Mouse (Mus musculus): ENCODE results near the gene Mrpl16.
A peak's percentile ranks its signal among the peaks of the same experiment; 100 is the strongest.

The Mrpl16 gene

DNA sequence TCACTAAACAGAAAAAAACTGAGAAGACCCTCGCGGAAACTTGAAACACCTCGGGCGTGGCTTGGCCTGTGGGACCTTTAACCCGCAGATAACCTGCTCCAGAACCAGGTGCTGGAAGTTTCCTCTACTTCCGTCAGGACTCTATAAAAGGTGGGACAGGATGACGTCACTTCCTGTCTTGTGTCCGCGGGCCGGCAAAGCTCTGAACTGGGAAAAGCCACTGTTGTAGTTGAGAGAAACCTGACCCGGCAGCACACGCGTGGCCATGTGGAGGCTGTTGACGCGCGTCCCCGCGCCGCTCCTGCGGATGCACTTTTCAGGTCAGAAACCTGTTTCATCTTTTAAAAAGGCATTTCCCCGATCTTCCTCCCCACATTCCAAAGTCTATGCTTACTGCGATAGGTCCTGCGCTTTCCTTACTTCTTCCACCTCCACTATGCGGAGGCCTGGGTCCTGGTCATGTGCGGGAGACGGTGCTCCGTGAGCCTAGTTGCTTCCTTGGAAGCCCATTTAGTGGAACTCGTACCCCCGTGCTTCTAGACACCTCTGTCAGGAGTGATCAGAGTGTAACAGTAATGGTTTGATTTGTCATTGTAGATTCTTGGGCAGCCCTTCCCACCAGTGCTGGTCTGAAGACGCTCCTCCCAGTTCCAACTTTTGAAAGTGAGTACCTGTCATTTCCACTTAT is at the start of gene Mrpl16:
TSS of gene Mrpl16 (plus strand) at position 187 of the 688 bp plus-strand sequence.
- peak; percentile 96 for DNase-seq (ENCODE audit: low spot score)

DNA sequence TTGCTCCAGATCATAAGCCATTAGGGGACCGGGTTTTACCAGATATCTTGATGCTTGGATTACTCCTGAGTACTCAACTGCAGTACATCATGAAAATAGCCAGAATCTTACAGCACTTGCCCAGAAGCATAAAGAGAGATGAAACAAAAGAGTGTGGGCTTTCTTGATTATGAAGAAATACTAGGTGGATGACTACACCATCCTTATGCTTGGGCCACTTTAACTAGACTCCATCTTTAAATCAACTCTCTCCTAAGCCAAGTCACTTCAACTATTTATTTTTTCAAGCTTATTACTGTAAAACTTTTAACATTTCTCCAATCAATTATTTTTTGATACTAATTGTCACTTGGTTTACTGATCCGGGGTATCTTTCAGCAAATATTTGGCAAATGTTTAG is 46.3 kb upstream of the Mrpl16 start:
- no peak for DNase-seq (ENCODE audit: low spot score)

GRCm38 (mm10) chr19:11724275-11724674 is 45.9 kb upstream of the Mrpl16 start:
- no peak for DNase-seq (ENCODE audit: low spot score)

DNA sequence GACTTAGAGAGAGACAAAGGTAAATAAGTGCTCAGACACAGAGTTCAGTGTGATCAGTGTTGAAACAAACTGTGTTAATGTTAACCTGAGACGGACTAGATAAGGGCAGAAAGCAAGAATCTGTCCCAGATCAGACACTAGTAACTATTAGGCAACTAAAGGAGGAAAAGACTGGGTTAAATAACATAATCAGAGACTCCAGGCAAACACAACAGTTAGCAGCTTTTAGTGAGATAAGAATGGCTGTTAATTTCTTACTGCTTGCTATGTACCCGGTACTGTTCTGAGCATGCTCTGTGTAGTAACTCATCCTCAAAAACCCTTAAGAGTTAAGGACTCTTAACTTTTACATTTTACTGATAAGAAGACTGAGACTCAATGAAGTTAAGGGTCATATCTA is 44.3 kb upstream of the Mrpl16 start:
- DNase-seq (ENCODE audit: low spot score) = no peak

GRCm38 (mm10) chr19:11727304-11727703 is 42.9 kb upstream of the Mrpl16 start:
- DNase-seq (ENCODE audit: low spot score) = no peak

DNA sequence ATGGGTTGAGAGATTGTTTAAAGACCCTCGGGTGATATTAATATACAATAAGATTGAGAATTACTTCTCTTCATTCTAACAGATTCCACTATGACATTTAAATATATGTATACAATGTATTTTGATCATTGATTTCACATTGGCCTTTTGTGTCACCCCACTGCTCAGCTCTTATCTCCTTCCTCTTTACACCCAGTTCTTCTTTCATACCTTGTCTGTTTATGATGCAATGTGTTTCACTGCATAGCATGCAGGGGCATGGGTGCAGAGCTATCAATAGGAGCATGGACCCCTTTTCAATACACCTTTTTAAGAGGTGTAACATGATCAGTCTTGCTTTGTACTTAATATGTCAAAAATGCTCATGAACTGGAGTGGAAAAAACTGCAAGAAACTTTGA is 39.9 kb upstream of the Mrpl16 start:
- DNase-seq (ENCODE audit: low spot score) = no peak

DNA sequence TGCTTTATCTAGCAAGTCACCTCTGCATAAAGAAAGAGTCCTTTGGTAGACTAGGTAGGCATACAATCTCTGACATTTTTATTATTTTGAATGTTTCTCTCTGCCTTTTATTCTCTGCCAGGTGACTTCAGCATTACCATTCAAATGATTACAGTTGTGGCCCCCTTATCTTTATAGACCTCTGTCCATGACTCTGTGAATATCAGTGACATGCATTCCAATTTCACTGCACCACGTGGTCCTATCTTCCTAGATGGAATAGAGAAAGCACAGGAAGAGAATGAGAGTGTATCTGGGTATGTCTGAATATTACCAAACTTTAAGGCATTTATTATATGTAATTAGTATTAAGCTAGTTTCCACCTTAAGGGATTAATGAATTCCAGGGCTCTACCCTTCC is 33.7 kb upstream of the Mrpl16 start:
- DNase-seq (ENCODE audit: low spot score) = no peak

DNA sequence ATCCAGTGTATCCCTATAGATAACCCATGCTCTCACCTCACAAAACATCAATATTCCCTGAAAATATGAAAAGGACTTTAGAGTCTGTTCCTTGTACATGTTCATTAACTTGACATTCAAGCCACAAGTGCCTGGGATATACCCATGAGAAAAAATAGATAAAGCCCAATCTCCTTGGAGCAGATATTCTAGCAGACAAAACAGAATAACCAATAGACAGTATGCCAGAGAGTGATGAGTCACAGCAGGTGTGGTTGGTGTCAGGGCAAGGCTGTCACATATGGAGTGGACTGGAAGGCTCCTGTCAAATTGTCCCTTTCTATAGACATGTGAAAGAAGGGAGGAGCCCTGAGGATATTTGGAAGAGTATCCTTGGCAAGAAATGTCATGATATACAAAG is 24.5 kb upstream of the Mrpl16 start:
- no peak for DNase-seq (ENCODE audit: low spot score)

GRCm38 (mm10) chr19:11747298-11747697 is 22.9 kb upstream of the Mrpl16 start, which contains the start of gene Gif:
Gene Gif (plus strand): TSS chr19:11747554.
- DNase-seq (ENCODE audit: low spot score) = no peak

DNA sequence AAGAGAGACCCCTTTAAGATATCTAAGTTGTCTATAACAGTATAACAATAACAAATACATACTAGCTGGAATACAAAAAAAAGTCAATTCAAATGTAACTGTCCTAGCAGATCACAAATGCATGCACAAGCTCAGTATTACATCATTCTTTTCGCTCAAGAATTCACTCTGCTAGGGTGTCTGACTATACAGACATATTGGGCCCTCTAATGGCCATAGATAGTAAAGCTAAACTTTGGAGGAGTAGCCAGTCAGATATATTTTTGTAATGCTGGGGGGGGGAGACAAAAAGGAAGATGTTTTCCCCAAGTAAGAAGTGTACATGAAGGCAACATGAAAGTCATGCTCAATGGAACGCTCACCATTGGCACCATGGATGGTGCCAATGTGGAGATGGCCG is 5.1 kb upstream of the Mrpl16 start:
- no peak for DNase-seq (ENCODE audit: low spot score)

GRCm38 (mm10) chr19:11766413-11766812 is 3.8 kb upstream of the Mrpl16 start:
- no peak for DNase-seq (ENCODE audit: low spot score)

DNA sequence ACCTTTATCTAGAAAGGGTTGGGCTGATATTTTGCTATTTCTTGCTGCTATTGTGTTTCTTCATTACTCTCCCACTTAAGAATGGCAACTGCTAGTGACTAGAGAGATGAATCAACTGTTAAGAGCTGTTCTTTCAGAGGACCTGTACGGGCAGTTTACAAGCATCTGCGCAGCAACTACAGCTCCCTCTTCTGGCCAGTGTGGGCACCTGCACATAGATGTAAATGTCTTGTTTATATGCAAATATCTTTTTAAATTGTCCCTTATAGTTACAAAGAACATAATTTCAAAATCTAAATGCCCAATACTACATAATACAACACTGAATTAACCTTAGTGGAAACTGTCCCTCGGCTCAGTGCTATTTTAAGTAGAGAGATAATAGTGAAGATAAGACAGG is 2.0 kb upstream of the Mrpl16 start:
- DNase-seq (ENCODE audit: low spot score) = peak; percentile 33

DNA sequence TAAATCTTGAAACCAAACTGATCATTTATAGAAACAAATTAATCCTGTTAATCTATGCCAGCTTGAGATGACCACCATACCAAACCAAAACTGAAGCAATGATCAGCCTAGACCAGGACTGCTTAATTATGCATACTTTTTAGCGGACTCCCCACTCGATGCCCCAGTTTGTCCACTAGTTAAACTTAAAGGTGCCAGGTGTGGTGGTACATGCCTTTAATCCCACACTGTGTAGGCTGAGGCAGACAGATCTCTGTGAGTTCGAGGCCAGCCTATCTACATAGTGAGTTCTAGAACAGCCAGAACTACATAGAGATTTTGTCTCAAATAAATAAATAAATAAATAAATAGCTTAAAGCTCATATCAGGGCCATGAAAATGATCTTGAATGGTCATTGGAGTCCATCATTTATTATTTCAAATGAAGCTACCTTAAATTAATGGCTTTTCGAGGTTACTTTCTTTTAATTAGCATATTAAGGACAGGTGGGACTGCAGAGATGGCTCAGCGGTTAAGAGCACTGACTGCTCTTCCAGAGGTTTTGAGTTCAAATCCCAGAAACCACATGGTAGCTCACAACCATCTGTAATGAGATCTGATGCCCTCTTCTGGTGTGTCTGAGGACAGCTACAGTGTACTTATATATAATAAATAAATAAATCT is 802 bp upstream of the Mrpl16 start:
- no peak for DNase-seq (ENCODE audit: low spot score)

GRCm38 (mm10) chr19:11777191-11777865 is 7.1 kb downstream of the Mrpl16 start:
- DNase-seq (ENCODE audit: low spot score) = peak; percentile 78

DNA sequence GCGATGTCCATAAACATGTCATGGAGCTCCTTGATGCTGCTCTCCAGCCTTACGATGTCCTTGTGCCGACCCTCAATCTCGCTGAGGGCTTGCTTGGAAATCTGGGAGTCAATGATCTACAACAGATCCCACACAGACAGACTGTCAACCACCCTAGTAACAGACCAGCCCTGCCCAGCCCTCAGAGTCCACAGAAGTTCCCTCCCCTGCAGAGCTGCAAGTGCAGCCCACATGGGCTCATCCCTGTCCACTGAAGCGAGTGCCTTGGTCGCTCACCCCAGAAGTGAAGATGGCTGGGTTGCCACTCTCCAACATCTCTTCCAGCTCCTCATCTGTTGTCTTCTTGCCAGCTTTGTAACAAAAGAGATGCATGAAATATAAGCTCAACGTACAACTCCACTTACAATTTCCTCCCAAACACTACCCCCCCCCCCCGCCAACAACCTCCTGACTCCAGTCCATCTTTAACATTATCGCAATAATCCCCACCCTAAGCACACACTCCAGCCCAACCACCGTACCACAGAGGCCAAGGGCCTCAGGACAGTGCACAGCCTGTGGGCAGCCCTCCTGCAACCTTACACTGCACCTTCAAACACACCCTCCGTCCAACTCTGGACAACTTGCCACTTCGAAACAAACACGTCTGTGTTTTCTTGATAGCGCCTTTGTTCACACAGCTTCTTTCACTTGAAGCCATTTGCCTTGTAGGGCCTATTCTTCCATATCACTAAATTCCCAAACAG is 15.4 kb downstream of the Mrpl16 start:
- DNase-seq (ENCODE audit: low spot score) = no peak

DNA sequence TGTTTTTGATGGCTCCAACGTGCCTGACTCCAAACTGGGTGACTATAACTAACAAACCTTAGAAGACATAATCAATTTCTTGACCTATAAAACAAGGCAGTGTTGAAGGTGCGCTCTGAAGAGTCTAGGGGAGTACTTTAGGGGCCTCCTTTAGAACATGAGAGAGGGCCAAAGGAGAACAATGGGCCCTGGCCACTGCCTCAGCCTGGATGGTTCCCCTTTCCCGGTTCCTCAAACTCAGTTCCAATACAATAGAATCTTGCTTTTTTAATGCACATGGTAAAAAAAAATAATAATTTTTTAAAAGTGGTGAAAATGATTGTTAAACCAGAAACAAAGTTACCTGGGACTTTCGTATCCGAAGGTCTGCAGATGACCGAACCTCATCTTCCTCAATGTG is 17.6 kb downstream of the Mrpl16 start:
- DNase-seq (ENCODE audit: low spot score) = no peak

DNA sequence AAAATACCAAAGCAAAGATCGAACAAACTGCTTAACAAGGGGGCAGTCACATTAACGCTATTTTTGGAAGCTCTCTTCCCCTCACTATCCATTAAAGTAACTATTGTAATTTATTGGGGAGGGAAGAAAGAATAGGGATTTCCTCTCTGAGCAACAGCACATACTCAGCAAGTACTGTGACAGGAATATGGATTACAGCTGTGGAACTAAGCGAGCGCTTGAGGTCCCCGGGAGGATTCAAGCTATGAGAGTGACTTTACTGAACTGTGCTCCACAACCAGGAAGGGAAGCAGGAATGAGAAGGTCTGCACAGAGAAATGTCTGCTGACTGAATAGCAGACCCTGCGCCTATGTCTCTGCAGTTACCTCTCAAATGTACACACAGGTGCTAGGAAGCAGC is 18.7 kb downstream of the Mrpl16 start:
- DNase-seq (ENCODE audit: low spot score) = no peak

- no peak for DNase-seq (ENCODE audit: low spot score)
Observed at GRCm38 (mm10) chr19:11791825-11792224, 21.6 kb downstream of the Mrpl16 start.

GRCm38 (mm10) chr19:11793741-11794359 is 23.7 kb downstream of the Mrpl16 start:
- DNase-seq (ENCODE audit: low spot score) = no peak

DNA sequence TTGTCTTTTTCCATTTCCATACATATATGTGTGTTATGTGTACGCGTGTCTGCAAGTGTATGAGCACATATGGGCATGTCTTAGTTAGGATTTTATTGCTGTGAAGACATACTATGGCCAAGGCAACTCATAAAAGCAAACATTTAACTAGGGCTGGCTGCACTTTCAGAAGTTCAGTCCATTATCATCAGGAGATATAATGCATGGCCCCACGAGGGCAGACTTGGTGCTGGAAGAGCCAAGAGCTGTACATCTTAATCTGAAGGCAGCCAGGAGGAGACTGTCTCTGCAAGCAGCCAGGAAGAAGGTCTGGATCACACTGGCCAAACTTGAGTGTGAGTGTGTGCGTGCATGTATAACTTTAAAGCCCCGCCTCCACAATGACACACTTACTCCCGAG is 24.3 kb downstream of the Mrpl16 start:
- DNase-seq (ENCODE audit: low spot score) = no peak

DNA sequence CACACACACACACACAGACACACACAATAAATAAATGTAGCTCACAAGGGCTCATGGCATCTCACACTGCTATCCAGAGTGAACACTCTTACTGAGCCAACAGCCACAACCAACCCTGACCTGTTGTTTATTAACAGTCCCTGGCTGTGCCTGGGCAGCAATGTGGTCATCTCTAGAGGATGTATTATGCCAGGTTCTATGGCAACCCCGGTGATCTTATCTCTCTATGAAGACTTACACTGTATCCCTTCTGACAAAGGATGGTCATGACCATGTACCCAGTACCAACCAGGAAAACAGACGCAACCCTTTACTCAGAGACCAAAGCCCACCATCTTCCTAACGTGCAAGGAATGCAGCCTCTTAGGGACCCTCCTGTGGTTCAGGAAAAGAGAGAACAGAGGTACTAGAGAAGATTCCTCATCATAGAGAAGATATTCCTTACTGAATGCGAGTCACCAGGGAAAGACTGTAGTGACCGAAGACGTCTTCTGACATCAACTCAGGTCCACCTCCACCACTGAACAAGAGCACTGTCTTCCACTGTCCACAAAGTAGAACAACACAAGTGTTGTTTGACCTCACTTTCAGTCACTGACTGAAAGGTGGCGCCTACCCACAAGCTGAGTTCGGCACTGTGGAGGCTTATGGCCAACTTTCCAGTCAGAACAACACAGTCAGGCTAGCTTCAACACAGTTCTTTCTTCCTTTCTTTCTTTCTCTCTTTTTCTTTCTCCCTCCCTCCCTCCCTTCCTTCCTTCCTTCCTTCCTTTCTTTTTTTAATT is 30.5 kb downstream of the Mrpl16 start:
- DNase-seq (ENCODE audit: low spot score) = no peak
